Mouse (Mus musculus) urinary bladder, postnatal 25 days (tissue): ENCODE measurements around the gene Tigar.

Experiments
- DNase-seq: peaks from one replicate; pipeline ENCODE4 v3.0.0; 2022; ENCODE audit warnings: low spot score

Gene Tigar

DNA sequence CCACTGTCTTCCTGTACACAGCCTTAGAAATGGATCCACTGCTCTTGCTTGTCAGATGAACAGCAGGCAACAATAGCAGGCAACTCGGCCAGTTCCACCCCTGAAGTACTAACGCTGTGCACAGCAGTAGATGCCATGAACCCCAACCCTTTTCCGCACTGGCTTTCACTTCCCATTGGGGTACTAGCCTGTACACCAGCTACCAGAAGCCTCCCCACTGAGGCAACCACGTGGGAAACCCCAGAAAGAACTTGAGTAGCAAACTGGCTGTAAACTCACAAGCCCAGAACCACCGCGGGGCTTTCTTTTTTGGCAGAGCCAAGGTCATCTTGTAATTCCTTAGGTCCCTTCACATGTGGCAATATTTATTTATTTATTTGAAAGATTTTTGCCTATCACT, 27.5 kb downstream of the Tigar start:
- no peak for DNase-seq

DNA sequence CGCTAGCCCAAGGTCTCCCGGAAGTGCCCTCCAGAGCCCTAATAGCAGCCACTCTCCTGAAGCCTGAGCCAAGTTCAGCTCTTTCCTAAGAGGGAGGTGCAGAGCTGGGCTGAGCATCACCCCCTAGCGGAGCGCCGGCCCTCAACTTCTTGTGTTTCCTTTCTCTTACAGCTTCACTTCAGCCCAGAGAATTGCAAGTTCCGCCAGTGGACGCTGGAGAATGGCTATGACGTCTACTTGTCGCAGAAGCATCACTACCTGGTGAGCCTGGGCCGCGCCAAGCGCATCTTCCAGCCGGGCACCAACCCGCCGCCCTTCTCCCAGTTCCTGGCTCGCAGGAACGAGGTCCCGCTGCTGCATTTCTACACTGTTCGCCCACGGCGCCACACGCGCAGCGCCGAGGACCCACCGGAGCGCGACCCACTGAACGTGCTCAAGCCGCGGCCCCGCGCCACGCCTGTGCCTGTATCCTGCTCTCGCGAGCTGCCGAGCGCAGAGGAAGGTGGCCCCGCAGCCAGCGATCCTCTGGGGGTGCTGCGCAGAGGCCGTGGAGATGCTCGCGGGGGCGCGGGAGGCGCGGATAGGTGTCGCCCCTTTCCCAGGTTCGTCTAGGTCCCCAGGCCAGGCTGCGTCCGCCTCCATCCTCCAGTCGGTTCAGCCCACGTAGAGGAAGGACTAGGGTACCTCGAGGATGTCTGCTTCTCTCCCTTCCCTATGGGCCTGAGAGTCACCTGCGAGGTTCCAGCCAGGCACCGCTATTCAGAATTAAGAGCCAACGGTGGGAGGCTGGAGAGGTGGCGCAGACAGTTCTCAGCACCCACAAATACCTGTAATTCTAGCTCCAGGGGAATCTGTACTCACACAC, 29.3 kb downstream of the Tigar start:
- peak; percentile 19 for DNase-seq

DNA sequence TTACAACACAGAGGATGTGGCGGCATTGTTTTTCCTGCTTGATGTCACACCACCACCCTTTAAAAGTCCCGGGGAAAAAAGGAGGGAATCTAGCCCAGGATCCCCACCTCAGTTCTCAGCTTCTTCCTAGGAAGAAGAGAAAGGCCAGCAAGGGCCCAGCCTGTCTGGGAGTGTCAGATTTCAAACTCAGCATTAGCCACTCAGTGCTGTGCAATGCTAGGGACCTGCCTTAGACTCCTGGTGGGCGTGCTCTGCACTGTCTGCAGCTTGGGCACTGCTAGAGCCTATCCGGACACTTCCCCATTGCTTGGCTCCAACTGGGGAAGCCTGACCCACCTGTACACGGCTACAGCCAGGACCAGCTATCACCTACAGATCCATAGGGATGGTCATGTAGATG, 36.5 kb downstream of the Tigar start, which contains the start of gene Fgf23:
Gene Fgf23 (plus strand): TSS at position 86 of the 400 bp plus-strand sequence.
- DNase-seq: no peak

DNA sequence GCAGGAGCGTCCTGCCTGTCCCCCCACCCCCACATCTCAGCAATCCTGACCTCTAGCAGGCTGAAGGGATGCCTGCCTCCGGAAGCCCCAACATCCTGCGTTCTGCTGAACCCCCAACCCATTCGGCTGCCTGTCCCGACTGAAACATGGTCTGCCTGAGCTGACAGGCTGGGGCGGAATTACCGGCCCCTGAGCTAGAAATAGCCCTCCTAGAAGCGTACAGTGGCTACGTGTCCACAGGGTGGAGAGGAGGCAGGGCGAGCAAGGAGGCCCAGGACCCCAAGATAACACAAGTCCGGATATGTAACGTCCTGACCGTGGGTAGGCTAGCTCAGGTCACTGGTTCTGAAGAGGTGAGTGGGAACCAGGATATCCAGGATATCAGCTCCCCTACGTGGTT, 44.5 kb downstream of the Tigar start:
- DNase-seq: no peak

DNA sequence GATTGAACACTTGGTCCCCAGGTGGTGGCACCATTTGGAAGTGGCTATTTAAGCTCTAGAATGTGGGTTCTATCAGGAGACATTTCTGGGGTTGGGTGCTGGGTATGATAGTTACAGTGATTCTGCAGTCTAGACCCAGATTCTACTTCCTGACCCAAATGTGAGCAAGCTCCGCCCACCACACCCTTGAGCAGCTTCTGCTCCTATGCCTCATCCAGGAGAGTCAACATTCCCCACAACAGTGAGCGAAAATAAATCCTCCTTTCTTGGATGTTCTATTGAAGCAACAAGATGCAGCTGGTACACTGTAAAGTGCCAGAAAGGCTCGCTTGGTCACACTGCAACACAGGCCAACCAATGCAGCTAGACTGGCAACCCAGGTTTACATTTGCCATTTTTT, 45.4 kb downstream of the Tigar start:
- DNase-seq: no peak

DNA sequence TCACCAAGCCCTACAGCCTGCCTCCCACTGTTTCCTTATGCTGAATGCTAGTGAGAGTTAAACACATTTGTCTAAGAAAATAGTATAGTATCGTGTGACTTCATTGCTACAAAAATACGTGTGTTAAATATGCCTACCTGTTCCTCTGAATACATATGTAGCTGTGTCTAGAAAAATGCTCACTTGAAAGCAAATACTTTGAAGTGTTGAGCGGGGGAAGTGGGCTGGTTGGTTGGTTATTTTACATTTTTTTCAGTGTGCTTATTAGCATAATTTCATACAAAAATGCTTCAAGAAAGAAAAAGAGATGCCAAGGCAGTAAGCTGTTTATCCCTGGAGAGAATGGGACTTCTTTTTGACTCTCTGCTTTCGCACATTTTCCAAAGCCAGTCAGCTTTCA, 49.4 kb downstream of the Tigar start:
- no peak for DNase-seq

DNA sequence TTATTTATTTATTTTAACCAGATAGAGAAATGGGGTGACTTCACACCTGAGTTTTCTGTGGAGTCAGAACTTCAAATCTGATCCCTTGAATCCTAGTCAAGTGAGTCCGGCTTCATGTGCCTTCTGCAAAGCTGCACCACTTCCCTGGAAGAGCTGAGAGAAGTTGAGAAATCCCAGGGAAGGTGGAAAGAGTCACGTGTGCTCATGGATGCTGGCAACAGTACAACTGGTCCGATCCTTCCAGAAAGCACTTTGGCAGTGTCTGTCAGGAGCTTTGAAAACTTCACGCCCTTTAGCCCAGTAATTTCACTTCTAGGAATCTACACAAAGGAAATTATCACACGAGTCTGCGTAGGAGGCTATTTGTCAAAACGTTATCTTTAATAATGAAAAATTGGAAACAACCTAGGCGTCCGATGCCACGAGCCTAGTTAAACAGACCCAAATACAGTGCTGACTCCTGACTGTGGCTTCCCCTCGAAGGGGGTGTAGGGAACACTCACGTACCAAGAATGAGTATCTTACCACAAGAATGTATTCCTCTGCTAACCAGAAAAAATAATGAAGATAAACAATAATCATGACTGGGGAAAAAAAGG, 52.3 kb downstream of the Tigar start:
- DNase-seq: no peak

DNA sequence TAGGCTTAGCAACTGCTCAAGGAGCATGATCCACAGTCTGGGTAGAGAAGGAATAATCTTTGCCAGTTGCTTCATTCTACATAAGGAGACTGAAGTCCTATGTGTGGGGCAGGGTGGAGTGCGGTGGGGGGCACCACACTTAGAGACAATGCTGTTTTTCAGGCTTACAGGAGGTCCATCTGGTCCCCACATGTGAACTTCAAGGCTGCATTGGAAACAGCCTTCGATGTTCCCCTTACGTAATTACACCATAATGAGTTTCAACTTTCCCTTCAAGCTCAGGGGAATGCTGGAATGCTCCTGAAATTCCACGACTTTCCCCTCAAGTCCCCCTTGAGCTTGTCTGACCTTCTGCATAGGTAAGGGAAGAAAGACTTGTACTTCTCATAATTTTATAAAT, 58.5 kb downstream of the Tigar start:
- no peak for DNase-seq

DNA sequence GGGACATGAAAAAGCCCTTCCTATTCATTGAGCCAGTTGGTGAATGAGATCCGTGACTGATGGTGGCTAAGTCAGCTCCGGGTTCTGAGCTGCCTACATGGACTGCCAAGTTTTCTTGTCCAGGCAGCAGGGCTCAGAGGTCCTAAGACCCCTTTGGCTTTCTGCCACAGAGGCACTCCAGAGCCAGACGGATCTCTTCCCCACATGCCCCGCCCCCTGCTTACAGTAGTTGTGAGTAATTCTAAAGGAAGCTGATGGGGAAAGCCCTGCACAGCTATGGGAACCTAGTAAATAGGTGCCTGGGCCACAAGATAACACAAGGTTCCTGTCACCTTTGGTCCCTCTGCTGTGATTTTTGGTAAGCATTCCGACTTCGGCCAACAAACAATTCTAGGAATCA, 64.4 kb downstream of the Tigar start:
- DNase-seq: no peak
